Mouse (Mus musculus): ENCODE measurements around the gene Zfp52.
A peak's percentile ranks its signal among the peaks of the same experiment; 100 is the strongest.

- peak; percentile 45 for TF ChIP-seq CTCF (IDR thresholded peaks at IDR 0.05; ENCODE audit: low read depth)
- TF ChIP-seq EP300 (IDR thresholded peaks at IDR 0.05; ENCODE audit: low read depth): no peak
Measured at GRCm38 (mm10) chr17:21504524-21504923, 30.8 kb upstream of the Zfp52 start.
